Mouse (Mus musculus): ENCODE data around the gene Ralb. TPM values are rescaled to one million over a fixed set of nuclear protein-coding genes. Genes with fewer than 3 reads are reported as not detected.
A peak's percentile ranks its signal among the peaks of the same experiment; 100 is the strongest.

Gene Ralb
- polyA plus RNA-seq, 1 experiment from 2014 or later, result 58.8 TPM

DNA sequence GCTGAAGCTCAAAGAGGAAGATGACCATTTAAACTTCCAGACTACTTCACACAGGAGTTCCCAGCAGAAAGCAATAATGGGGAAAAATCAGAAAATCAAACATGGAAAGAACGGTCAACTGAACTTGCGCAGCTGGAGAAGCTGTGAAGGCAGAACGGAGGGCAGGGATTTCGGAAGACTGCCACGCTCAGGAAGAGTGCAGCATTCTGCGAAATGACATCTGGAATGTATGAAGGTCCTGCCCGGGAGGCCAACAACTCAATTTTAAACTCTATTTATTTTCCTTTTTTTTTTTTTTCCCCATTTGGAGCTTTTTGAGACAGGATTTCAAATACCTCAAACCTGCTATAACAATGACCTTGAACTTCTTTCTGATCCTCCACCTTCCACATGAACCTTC is 13.8 kb downstream of the Ralb start:
- ATAC-seq, result no peak
- Histone ChIP-seq H3K27ac (no peak overlapping the region), H3K4me1 (peaks cover 29% of the 10 kb centered on the region), H3K9me3 (replicated peaks) (no peaks in the 10 kb centered on the region), H3K4me2 (no peak overlapping the region), H3K4me3 (no peak overlapping the region), H3K27me3 (replicated peaks) (no peaks in the 10 kb centered on the region), H3K9ac (no peak overlapping the region), H3K36me3 (peaks cover 7% of the 10 kb centered on the region)
- WGBS (ENCODE audit: insufficient replicate concordance), result 81% methylated on average over 7 of the region's 7 CpGs

DNA sequence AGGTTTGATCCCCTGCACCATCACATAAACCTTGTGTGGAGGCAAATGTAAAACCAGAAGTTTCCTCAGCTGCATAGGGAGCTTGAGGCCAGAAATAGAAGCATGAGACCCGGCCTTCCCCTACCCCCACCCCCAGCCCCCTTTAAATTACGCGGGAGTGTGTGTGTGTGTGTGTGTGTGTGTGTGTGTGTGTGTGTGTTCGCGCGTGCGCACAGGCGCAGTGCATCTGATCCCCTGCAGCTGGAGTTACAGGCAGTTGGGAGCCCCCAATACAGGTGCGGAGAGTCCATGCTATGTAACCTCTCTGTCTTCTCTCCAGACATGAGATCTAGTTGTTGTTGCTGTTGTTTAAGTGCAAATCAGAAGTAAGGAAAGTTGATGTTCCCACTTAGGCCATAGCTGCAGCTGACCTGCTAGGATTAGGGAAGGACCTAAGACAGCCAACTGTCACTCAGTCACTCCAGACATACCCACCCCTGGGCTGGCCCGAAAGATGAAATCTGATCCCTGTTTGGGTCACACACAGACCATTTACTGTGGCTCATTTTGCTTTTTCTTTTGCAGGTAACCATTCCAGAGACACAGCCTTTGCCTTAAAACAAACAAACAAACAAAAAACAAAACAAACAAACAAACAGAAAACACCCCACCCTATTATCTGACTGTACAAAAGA is 16.5 kb downstream of the Ralb start:
- ATAC-seq, result no peak
- peaks cover 5% of the 10 kb centered on the region; the same call in 1 of the 2 replicates for H3K36me3 ChIP-seq
- H3K4me2 ChIP-seq, result no peak overlapping the region
- no peaks in the 10 kb centered on the region for H3K9me3 ChIP-seq (replicated peaks)
- H3K27ac ChIP-seq, result no peak overlapping the region
- H3K4me1 ChIP-seq, result peaks cover 26% of the 10 kb centered on the region
- no peak overlapping the region for H3K4me3 ChIP-seq
- no peaks in the 10 kb centered on the region for H3K27me3 ChIP-seq (replicated peaks)
- no peak overlapping the region for H3K9ac ChIP-seq
- 62% methylated on average over 10 of the region's 10 CpGs for WGBS (ENCODE audit: insufficient replicate concordance)

DNA sequence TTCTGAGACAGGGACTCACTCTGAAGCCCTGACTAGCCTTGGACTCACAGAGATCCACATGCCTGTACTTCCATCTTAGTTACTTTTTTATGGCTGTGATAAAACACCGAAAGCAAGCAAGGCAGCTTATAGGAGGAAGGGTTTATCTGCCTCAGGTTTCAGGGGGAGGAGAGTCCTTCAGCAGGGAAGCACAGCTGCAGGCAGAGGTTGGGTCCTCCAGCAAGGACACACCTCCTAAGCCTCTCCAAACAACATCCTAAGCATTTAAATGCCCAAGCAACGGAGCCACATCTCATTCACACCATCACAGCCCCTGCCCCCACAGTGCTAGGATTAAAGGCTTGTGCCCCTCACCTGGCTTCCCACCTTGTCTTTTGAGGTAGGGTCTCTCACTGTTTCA is 18.8 kb downstream of the Ralb start:
- Histone ChIP-seq H3K27ac (no peak overlapping the region), H3K4me3 (no peak overlapping the region), H3K36me3 (peaks cover 19% of the 10 kb centered on the region), H3K4me1 (0 out of 2 replicates have a peak, but pooled peaks cover 9% of the 10 kb centered on the region), H3K27me3 (replicated peaks) (no peaks in the 10 kb centered on the region), H3K4me2 (no peak overlapping the region), H3K9me3 (replicated peaks) (no peaks in the 10 kb centered on the region), H3K9ac (no peak overlapping the region)
- WGBS (ENCODE audit: insufficient replicate concordance), result 47% methylated on average over 2 of the region's 2 CpGs
- no peak for ATAC-seq

DNA sequence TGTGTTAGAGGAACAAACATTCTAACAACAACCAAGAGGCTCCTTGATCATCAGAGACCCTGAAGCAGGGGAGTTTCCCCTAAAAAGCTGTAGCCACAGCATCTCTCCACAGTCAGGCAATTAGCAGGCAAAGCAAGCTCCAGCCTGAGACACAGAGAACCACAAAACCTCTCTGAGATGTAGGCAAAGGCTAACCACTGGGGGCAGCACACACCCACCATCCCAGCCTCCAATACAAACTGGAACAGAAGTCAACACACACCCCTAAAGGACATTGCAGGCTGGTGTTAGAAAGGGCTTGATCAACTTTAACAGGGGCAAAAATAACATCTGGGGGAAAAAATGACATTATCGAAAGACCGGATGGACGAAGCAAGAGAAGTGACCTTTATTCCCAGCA is 20.1 kb downstream of the Ralb start:
- Histone ChIP-seq H3K36me3 (peaks cover 26% of the 10 kb centered on the region), H3K4me1 (0 out of 2 replicates have a peak, but pooled peaks cover 9% of the 10 kb centered on the region), H3K4me3 (no peak overlapping the region), H3K27ac (no peak overlapping the region), H3K27me3 (replicated peaks) (no peaks in the 10 kb centered on the region), H3K4me2 (no peak overlapping the region), H3K9ac (no peak overlapping the region), H3K9me3 (replicated peaks) (no peaks in the 10 kb centered on the region)
- ATAC-seq, result no peak; the same call in 1 of the 2 replicates
- 65% methylated on average over 3 of the region's 3 CpGs for WGBS (ENCODE audit: insufficient replicate concordance)

DNA sequence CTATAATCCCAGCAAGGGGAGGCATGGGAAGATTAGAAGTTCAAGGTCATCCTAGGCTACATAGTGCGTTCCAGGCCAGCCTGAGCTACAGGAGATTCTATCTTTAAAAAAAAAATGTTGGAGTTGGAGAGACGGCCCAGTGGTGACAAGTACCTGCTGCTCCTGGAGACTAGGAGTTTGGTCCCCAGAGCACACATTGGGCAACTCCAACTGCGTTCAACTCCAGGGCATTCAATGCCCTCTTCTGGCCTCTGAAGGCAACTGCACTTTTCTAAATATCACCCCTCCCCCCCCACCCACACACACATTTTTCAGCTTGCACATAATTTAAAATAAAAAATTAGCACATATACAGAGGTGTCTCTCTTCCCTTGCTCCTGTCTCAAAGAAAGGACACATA is 21.7 kb downstream of the Ralb start:
- peaks cover 26% of the 10 kb centered on the region for H3K36me3 ChIP-seq
- no peaks in the 10 kb centered on the region for H3K27me3 ChIP-seq (replicated peaks)
- no peak for ATAC-seq
- no peak overlapping the region for H3K4me2 ChIP-seq
- H3K4me1 ChIP-seq, result 0 out of 2 replicates have a peak, but pooled peaks cover 9% of the 10 kb centered on the region
- H3K27ac ChIP-seq, result no peak overlapping the region
- H3K9ac ChIP-seq, result no peak overlapping the region
- 61% methylated on average over 3 of the region's 3 CpGs for WGBS (ENCODE audit: insufficient replicate concordance)
- no peaks in the 10 kb centered on the region for H3K9me3 ChIP-seq (replicated peaks)
- no peak overlapping the region for H3K4me3 ChIP-seq

DNA sequence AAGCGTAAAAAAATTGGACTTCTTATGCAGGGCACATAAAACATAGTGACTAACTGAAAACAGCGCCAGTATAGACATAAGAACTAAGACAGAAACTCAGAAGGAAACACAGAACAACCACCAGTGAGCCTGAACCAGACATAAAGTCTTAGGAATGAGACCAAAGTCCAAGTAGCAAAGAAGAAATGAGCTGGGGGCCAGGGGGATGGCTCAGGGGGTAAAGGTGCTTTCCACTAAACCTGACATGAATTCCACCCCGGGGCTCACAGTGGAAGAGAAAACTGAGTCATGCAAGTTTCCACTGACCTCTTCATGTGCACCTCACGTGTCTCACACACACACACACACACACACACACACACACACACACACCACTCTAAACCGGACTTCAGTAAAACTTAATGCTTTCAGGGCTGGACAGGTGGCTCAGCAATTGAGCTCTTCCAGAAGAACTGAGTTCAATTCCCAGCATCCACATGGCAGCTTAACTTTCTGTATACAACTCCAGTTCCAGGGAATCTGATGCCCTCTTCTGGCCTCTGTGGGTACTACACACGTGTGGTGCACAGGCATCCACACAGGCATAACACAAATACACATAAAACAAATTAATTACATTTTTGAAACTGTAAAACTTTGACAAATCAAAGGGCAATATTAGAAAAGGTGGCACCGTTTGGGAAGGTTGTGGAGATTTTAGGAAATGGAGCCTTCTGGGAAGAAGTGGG is 23.2 kb downstream of the Ralb start:
- Histone ChIP-seq H3K9me3 (replicated peaks) (no peaks in the 10 kb centered on the region), H3K27ac (no peak overlapping the region), H3K4me1 (peaks cover 19% of the 10 kb centered on the region), H3K4me2 (no peak overlapping the region), H3K36me3 (peaks cover 35% of the 10 kb centered on the region), H3K9ac (no peak overlapping the region), H3K4me3 (no peak overlapping the region), H3K27me3 (replicated peaks) (no peaks in the 10 kb centered on the region)
- 77% methylated on average over 7 of the region's 7 CpGs for WGBS (ENCODE audit: insufficient replicate concordance)
- ATAC-seq, result no peak

DNA sequence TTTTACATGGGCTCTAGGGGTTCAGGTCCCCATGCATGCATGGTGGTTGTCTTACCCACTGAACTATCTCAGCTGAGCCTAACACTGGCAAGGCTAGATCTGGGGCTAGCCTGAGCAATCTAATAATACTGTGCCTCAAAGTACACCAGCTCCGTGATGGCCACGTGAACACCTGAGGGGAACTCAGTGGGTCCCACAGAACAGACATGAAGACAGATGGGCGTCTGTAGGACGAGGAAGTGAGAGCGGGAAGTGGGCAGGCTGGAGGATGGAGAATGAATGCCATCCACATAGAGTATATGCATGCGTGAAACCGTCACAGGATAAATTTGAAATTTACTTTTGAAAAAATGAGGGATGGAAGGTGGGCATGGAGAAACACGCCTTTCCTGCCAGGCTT is 23.9 kb downstream of the Ralb start:
- no peak overlapping the region for H3K4me3 ChIP-seq
- no peak overlapping the region for H3K9ac ChIP-seq
- no peak for ATAC-seq
- H3K27me3 ChIP-seq (replicated peaks), result peaks cover 3% of the 10 kb centered on the region; the same call in 1 of the 2 replicates
- no peak overlapping the region for H3K27ac ChIP-seq
- no peaks in the 10 kb centered on the region for H3K9me3 ChIP-seq (replicated peaks)
- WGBS (ENCODE audit: insufficient replicate concordance), result 76% methylated on average over 8 of the region's 8 CpGs
- peaks cover 16% of the 10 kb centered on the region for H3K4me1 ChIP-seq
- no peak overlapping the region for H3K4me2 ChIP-seq
- peaks cover 41% of the 10 kb centered on the region for H3K36me3 ChIP-seq

DNA sequence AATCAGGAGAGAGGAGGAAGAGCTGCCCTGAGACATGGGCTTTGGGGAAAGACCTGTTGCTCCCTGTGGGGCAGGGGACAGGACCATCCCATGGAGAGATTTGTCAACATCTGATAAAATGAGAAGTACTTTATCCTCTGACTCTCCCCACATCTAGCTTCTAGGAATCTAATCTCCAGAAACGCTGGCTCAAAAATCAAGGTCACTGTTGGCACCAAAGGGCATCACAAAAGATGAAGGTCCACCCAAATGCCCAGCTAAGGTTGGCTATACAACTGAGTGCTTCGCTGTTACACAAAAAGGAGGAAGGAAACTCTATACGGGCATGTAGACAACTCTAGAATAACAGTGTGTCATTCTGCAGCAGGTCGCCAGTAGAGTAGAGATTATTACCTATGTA is 25.0 kb downstream of the Ralb start:
- H3K9me3 ChIP-seq (replicated peaks), result no peaks in the 10 kb centered on the region
- H3K4me3 ChIP-seq, result no peak overlapping the region
- peaks cover 49% of the 10 kb centered on the region for H3K36me3 ChIP-seq
- H3K9ac ChIP-seq, result no peak overlapping the region
- peaks cover 5% of the 10 kb centered on the region; the same call in 1 of the 2 replicates for H3K27me3 ChIP-seq (replicated peaks)
- H3K4me1 ChIP-seq, result peaks cover 17% of the 10 kb centered on the region
- WGBS (ENCODE audit: insufficient replicate concordance), result 50% methylated on average over 4 of the region's 4 CpGs
- ATAC-seq, result no peak
- H3K4me2 ChIP-seq, result no peak overlapping the region
- no peak overlapping the region for H3K27ac ChIP-seq

DNA sequence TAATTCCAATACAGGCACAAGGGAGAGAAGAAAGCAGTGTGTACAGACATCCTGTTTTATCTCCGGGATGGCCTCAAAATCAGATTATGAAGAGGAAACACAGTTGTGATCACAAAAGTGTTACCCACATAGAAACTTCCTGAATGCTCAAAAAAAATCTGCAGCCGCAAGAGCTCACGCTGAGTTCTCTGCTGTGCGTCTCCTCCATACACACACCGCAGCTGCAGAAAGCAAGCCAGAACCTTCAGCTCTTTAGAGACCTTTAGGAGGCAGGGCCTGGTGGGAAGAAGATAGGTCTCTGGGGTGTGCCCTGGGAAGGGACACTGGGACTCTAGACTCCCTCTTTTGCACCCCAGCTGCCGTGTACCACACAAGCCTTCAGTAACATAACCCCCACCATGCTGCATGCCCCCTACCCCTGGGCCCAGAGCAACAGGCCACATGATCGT is 27.7 kb downstream of the Ralb start:
- H3K27me3 ChIP-seq (replicated peaks), result peaks cover 5% of the 10 kb centered on the region; the same call in 1 of the 2 replicates
- peaks cover 44% of the 10 kb centered on the region for H3K4me1 ChIP-seq
- no peak for ATAC-seq
- H3K9me3 ChIP-seq (replicated peaks), result no peaks in the 10 kb centered on the region
- no peak overlapping the region for H3K27ac ChIP-seq
- H3K9ac ChIP-seq, result no peak overlapping the region
- H3K36me3 ChIP-seq, result peaks cover 54% of the 10 kb centered on the region
- H3K4me3 ChIP-seq, result no peak overlapping the region
- no peak overlapping the region for H3K4me2 ChIP-seq
- WGBS (ENCODE audit: insufficient replicate concordance), result 14% methylated on average over 7 of the region's 7 CpGs

DNA sequence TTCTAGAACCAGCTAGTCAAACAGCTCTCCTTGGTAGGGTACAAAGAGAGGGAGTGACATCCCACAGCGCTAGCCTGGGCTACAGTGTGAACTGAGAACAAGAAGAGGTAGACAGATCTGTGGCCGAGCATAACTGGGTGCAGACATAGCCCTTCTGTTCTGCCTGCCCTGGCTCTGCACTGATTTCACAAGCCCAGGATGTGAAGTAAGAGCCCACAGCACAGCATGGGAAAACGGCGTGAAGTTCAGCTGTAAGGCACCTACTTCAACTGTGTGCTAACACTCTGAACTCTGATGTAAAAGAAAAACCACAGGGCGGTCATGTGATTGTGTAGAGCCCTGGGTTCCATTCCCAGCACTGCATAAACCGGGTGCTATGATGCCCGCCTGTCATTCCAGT is 29.9 kb downstream of the Ralb start:
- H3K27me3 ChIP-seq (replicated peaks), result peaks cover 7% of the 10 kb centered on the region; the same call in 1 of the 2 replicates
- no peak for ATAC-seq
- no peak overlapping the region for H3K27ac ChIP-seq
- peaks cover 46% of the 10 kb centered on the region for H3K4me1 ChIP-seq
- H3K4me2 ChIP-seq, result no peak overlapping the region
- WGBS (ENCODE audit: insufficient replicate concordance), result 75% methylated on average over 7 of the region's 7 CpGs
- no peak overlapping the region for H3K4me3 ChIP-seq
- H3K36me3 ChIP-seq, result peaks cover 56% of the 10 kb centered on the region
- H3K9ac ChIP-seq, result no peak overlapping the region
- H3K9me3 ChIP-seq (replicated peaks), result no peaks in the 10 kb centered on the region

DNA sequence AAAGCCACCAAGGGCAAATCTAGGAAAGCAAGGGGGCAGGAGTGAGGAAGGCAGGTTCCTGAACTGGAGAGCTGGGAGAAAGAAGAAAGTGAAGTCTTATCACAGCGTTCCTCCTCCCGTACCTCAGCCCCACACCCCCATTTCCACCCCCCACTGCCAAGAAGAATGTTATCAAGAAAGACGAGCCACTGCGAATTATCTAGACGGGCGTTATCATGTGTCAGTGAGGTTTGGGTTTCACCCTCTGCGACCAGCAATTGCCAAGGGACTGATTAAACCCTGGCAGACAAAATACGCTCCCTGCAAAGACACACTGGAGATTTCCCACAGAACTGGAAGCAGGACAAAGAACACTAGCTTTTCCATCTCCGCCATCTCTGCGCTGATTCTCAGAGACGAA is 31.9 kb downstream of the Ralb start:
- peak overlapping the region; percentile 44 for H3K4me2 ChIP-seq
- H3K9me3 ChIP-seq (replicated peaks), result no peaks in the 10 kb centered on the region
- ATAC-seq, result peak; percentile 64
- no peak overlapping the region for H3K4me3 ChIP-seq
- H3K27me3 ChIP-seq (replicated peaks), result peaks cover 7% of the 10 kb centered on the region; the same call in 1 of the 2 replicates
- H3K4me1 ChIP-seq, result peaks cover 44% of the 10 kb centered on the region
- no peak overlapping the region for H3K9ac ChIP-seq
- 34% methylated on average over 11 of the region's 11 CpGs for WGBS (ENCODE audit: insufficient replicate concordance)
- H3K27ac ChIP-seq, result no peak overlapping the region
- peaks cover 66% of the 10 kb centered on the region for H3K36me3 ChIP-seq

DNA sequence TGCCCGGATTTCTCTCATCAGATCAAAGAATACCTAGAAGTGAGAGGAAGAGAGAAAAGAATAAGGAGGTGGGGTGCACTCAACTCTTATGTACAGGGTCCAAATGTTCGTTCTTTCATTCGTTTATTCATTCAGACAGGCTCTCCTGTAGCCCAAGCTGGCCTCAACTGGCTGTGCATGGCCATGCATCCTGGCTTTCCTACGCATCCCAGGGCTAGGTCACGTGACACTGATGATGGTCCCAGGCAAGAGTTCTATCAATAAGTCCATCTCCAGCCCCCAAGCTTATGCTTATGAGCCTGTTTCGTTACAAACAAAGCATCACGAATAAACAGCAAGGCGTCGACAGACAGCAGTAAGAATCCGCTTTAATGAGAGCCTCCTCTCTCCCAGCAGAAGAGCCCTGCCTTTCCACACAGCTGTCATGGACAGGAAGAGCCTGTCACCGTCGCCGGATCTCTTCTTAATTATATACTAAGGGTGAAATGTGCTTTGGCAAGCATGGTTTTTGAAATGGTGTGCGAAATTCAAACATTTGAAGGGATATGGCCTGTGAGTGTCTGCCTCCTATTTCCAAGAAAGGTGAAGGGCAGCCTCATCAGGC is 32.7 kb downstream of the Ralb start:
- 70% methylated on average over 14 of the region's 14 CpGs for WGBS (ENCODE audit: insufficient replicate concordance)
- Histone ChIP-seq H3K4me2 (no peak overlapping the region), H3K4me3 (no peak overlapping the region), H3K9me3 (replicated peaks) (no peaks in the 10 kb centered on the region), H3K4me1 (peaks cover 37% of the 10 kb centered on the region), H3K27ac (no peak overlapping the region), H3K27me3 (replicated peaks) (peaks cover 7% of the 10 kb centered on the region; the same call in 1 of the 2 replicates), H3K36me3 (peaks cover 60% of the 10 kb centered on the region), H3K9ac (no peak overlapping the region)
- ATAC-seq, result no peak
